Mouse (Mus musculus) E14TG2a.4 (cell line): ENCODE results near the gene Taar3.

Experiments
- H3K27me3 ChIP-seq: 2 replicates; pipeline ENCODE4 v1.6.1; 2014; ENCODE audit warnings: low read length, control low read depth; ENCODE audit not compliant: insufficient read depth
- H3K36me3 ChIP-seq: 2 replicates; pipeline ENCODE4 v1.6.1; 2014; ENCODE audit warnings: low read length, control low read depth; ENCODE audit not compliant: insufficient read depth
- H3K4me1 ChIP-seq: replicated peaks from 2 replicates; pipeline ENCODE4 v1.6.1; 2014; ENCODE audit warnings: low read depth, low read length, control low read depth
- H3K4me3 ChIP-seq: replicated peaks from 2 replicates; pipeline ENCODE4 v1.5.1; 2014; ENCODE audit warnings: mild to moderate bottlenecking, low read length
- H3K9me3 ChIP-seq: 2 replicates; pipeline ENCODE4 v1.6.1; 2014; ENCODE audit warnings: low read length, control low read depth
- CTCF ChIP-seq: conservative IDR thresholded peaks from 2 replicates; pipeline ENCODE4 v1.5.1; 2014; ENCODE audit warnings: low read length
- NANOG ChIP-seq: IDR thresholded peaks from 2 replicates; pipeline ENCODE4 v1.6.1; 2014; ENCODE audit warnings: borderline replicate concordance, low read length, mixed read lengths
- POU5F1 ChIP-seq: IDR thresholded peaks from 2 replicates; pipeline ENCODE4 v1.6.1; 2014; ENCODE audit warnings: low read length, borderline replicate concordance

The Taar3 gene

GRCm38 (mm10) chr10:23948026-23948425 lies 1.3 kb upstream of the Taar3 start:
- Histone ChIP-seq H3K4me3 (no peak overlapping the region), H3K9me3 (no peaks in the 10 kb centered on the region), H3K27me3 (no peaks in the 10 kb centered on the region), H3K36me3 (no peaks in the 10 kb centered on the region), H3K4me1 (no peaks in the 10 kb centered on the region)
- TF ChIP-seq CTCF (no peak), NANOG (no peak), POU5F1 (no peak)

- no peaks in the 10 kb centered on the region for H3K9me3 ChIP-seq
- H3K27me3 ChIP-seq, result no peaks in the 10 kb centered on the region
- no peak overlapping the region for H3K4me3 ChIP-seq
- TF ChIP-seq NANOG (no peak), CTCF (no peak), POU5F1 (no peak)
- no peaks in the 10 kb centered on the region for H3K4me1 ChIP-seq
- no peaks in the 10 kb centered on the region for H3K36me3 ChIP-seq
Observed at GRCm38 (mm10) chr10:23951714-23952113, 2.4 kb downstream of the Taar3 start.

GRCm38 (mm10) chr10:23959071-23959470 lies 9.7 kb downstream of the Taar3 start:
- H3K4me1 ChIP-seq, result no peaks in the 10 kb centered on the region
- no peaks in the 10 kb centered on the region for H3K9me3 ChIP-seq
- no peak overlapping the region for H3K4me3 ChIP-seq
- no peaks in the 10 kb centered on the region for H3K36me3 ChIP-seq
- H3K27me3 ChIP-seq, result no peaks in the 10 kb centered on the region
- no peak for TF ChIP-seq CTCF

- no peaks in the 10 kb centered on the region for H3K4me1 ChIP-seq
- no peaks in the 10 kb centered on the region for H3K9me3 ChIP-seq
- no peaks in the 10 kb centered on the region for H3K27me3 ChIP-seq
- no peak within 1 kb of the TSS for H3K4me3 ChIP-seq
- no peaks in the 10 kb centered on the region for H3K36me3 ChIP-seq
- TF ChIP-seq POU5F1 (no peak), NANOG (no peak), CTCF (no peak)
Observed at GRCm38 (mm10) chr10:23960444-23960915, 11.1 kb downstream of the Taar3 start, which contains the start of gene Taar4. Taar4 (plus strand) TSS chr10:23960494.

- Histone ChIP-seq H3K4me1 (no peaks in the 10 kb centered on the region), H3K36me3 (no peaks in the 10 kb centered on the region), H3K9me3 (peaks cover 4% of the 10 kb centered on the region; the same call in 1 of the 2 replicates), H3K27me3 (no peaks in the 10 kb centered on the region), H3K4me3 (no peak overlapping the region)
- TF ChIP-seq CTCF (no peak), NANOG (no peak), POU5F1 (no peak)
Observed at GRCm38 (mm10) chr10:23963444-23963843, 14.1 kb downstream of the Taar3 start.

- no peak overlapping the region for H3K4me3 ChIP-seq
- H3K27me3 ChIP-seq, result no peaks in the 10 kb centered on the region
- peaks cover 5% of the 10 kb centered on the region; the same call in 1 of the 2 replicates for H3K9me3 ChIP-seq
- no peaks in the 10 kb centered on the region for H3K4me1 ChIP-seq
- H3K36me3 ChIP-seq, result no peaks in the 10 kb centered on the region
- TF ChIP-seq CTCF (no peak), NANOG (no peak), POU5F1 (no peak)
Observed at GRCm38 (mm10) chr10:23964921-23965610, 15.7 kb downstream of the Taar3 start.

GRCm38 (mm10) chr10:23970656-23971165 lies 21.4 kb downstream of the Taar3 start, which contains the start of gene Taar5:
Taar5 (plus strand) TSS chr10:23970706.
- Histone ChIP-seq H3K4me1 (no peaks in the 10 kb centered on the region), H3K36me3 (no peaks in the 10 kb centered on the region), H3K9me3 (peaks cover 5% of the 10 kb centered on the region; the same call in 1 of the 2 replicates), H3K27me3 (no peaks in the 10 kb centered on the region), H3K4me3 (no peak within 1 kb of the TSS)
- no peak for TF ChIP-seq POU5F1
- TF ChIP-seq NANOG, result no peak
- TF ChIP-seq CTCF, result no peak

- H3K9me3 ChIP-seq, result peaks cover 5% of the 10 kb centered on the region; the same call in 1 of the 2 replicates
- H3K27me3 ChIP-seq, result no peaks in the 10 kb centered on the region
- TF ChIP-seq NANOG, result no peak
- TF ChIP-seq CTCF, result no peak
- TF ChIP-seq POU5F1, result no peak
- no peak overlapping the region for H3K4me3 ChIP-seq
- H3K36me3 ChIP-seq, result no peaks in the 10 kb centered on the region
- H3K4me1 ChIP-seq, result no peaks in the 10 kb centered on the region
Observed at GRCm38 (mm10) chr10:23971256-23971655, 21.9 kb downstream of the Taar3 start.
